Mouse (Mus musculus): ENCODE measurements around the gene Prkn.

DNA sequence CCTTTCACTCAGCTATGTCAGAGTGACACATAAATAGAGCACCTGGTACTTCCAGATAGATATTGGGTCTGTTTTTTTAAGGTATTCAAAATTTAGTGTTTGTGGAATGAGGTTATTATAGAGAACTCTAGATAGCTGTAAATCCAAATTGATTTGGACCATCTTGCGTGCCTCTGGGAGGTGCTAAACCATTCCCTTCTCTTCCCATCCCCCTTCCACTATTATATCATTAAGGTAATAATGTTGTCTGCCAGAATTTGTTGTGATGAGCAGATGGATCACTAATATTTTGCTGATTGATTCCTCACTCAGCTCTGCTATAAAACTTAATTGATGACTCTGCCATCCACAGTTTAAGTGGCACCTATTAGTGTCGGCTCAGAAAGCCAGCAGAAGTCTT, 625.9 kb downstream of the Prkn start:
- TF ChIP-seq CTCF (IDR thresholded peaks at IDR 0.05; ENCODE audit: borderline replicate concordance, insufficient read depth, low read depth, low read length) (no peak), POLR2A (IDR thresholded peaks at IDR 0.05; ENCODE audit: borderline replicate concordance, insufficient read depth, low read length) (no peak)

Measured in cerebellum, adult 2 months (tissue).